Mouse (Mus musculus): ENCODE measurements around the gene Errfi1. TPM values are rescaled to one million over a fixed set of nuclear protein-coding genes. Genes with fewer than 3 reads are reported as not detected.
A peak's percentile ranks its signal among the peaks of the same experiment; 100 is the strongest.
"Not testable (repeated sequence)": the region's sequence is repeated elsewhere in the genome, so short reads cannot be mapped to it uniquely, and the experiment has no call there.

Errfi1 gene
- polyA plus RNA-seq, 1 experiment = 47.6 TPM

- no peak for DNase-seq (ENCODE audit: low read depth)
Measured at GRCm38 (mm10) chr4:150846316-150846715, 7.4 kb upstream of the Errfi1 start.

- no peak for DNase-seq (ENCODE audit: low read depth)
Measured at GRCm38 (mm10) chr4:150849964-150850363, 3.8 kb upstream of the Errfi1 start.

GRCm38 (mm10) chr4:150850893-150851292 is 2.8 kb upstream of the Errfi1 start:
- no peak for DNase-seq (ENCODE audit: low read depth)

- DNase-seq (ENCODE audit: low read depth) = no peak
Measured at GRCm38 (mm10) chr4:150852045-150852444, 1.7 kb upstream of the Errfi1 start.

GRCm38 (mm10) chr4:150852479-150852878 is 1.2 kb upstream of the Errfi1 start:
- DNase-seq (ENCODE audit: low read depth) = no peak

- no peak for DNase-seq (ENCODE audit: low read depth)
Measured at GRCm38 (mm10) chr4:150854839-150855246, 1.1 kb downstream of the Errfi1 start.

- DNase-seq (ENCODE audit: low read depth) = no peak
Measured at GRCm38 (mm10) chr4:150855346-150855745, 1.6 kb downstream of the Errfi1 start.

- DNase-seq (ENCODE audit: low read depth) = no peak
Measured at GRCm38 (mm10) chr4:150860526-150860925, 6.8 kb downstream of the Errfi1 start.

- DNase-seq (ENCODE audit: low read depth) = no peak
Measured at GRCm38 (mm10) chr4:150861161-150861560, 7.4 kb downstream of the Errfi1 start.

- DNase-seq (ENCODE audit: low read depth) = no peak
Measured at GRCm38 (mm10) chr4:150862626-150863375, 9.1 kb downstream of the Errfi1 start.

- DNase-seq (ENCODE audit: low read depth) = no peak
Measured at GRCm38 (mm10) chr4:150865371-150865770, 11.7 kb downstream of the Errfi1 start.

- DNase-seq (ENCODE audit: low read depth) = no peak
Measured at GRCm38 (mm10) chr4:150866069-150866468, 12.3 kb downstream of the Errfi1 start.

- DNase-seq (ENCODE audit: low read depth) = no peak
Measured at GRCm38 (mm10) chr4:150866494-150866893, 12.8 kb downstream of the Errfi1 start.

- no peak for DNase-seq (ENCODE audit: low read depth)
Measured at GRCm38 (mm10) chr4:150868161-150868560, 14.4 kb downstream of the Errfi1 start.

- peak; percentile 88 for DNase-seq (ENCODE audit: low read depth)
Measured at GRCm38 (mm10) chr4:150868859-150869258, 15.1 kb downstream of the Errfi1 start.

- DNase-seq (ENCODE audit: low read depth) = no peak
Measured at GRCm38 (mm10) chr4:150869276-150870197, 15.8 kb downstream of the Errfi1 start.

GRCm38 (mm10) chr4:150870963-150871391 is 17.3 kb downstream of the Errfi1 start:
- DNase-seq (ENCODE audit: low read depth) = no peak

- DNase-seq (ENCODE audit: low read depth) = peak; percentile 98
Measured at GRCm38 (mm10) chr4:150871392-150872138, 17.8 kb downstream of the Errfi1 start.

GRCm38 (mm10) chr4:150872139-150872651 is 18.5 kb downstream of the Errfi1 start:
- DNase-seq (ENCODE audit: low read depth) = no peak

GRCm38 (mm10) chr4:150872681-150873080 is 19.0 kb downstream of the Errfi1 start:
- no peak for DNase-seq (ENCODE audit: low read depth)

- DNase-seq (ENCODE audit: low read depth) = not testable (repeated sequence)
Measured at GRCm38 (mm10) chr4:150874416-150874815, 20.7 kb downstream of the Errfi1 start.

GRCm38 (mm10) chr4:150875393-150875792 is 21.7 kb downstream of the Errfi1 start:
- DNase-seq (ENCODE audit: low read depth) = no peak

Measured in gonadal fat pad, adult 2 months (tissue).